Mouse (Mus musculus): ENCODE data around the gene Itih4. TPM values are rescaled to one million over a fixed set of nuclear protein-coding genes. Genes with fewer than 3 reads are reported as not detected.

Gene Itih4
- polyA plus RNA-seq, 1 experiment from 2014 or later, result not detected

GRCm38 (mm10) chr14:30911141-30911540 lies 24.9 kb downstream of the Itih4 start:
- ATAC-seq (replicated peaks; ENCODE audit: insufficient number of reproducible peaks, low FRiP score, low TSS enrichment), result no peak
- Histone ChIP-seq H3K36me3 (ENCODE audit: control insufficient read depth, insufficient read depth, low read length) (no peaks in the 10 kb centered on the region), H3K4me2 (no peak overlapping the region), H3K27ac (ENCODE audit: low read depth, low read length) (no peak overlapping the region), H3K27me3 (ENCODE audit: control insufficient read depth, insufficient read depth, low read length) (no peaks in the 10 kb centered on the region), H3K9me3 (replicated peaks; ENCODE audit: control insufficient read depth, low read length) (no peaks in the 10 kb centered on the region), H3K4me3 (ENCODE audit: low read depth, low read length) (no peak overlapping the region), H3K4me1 (ENCODE audit: control insufficient read depth, insufficient read depth, low read length) (no peaks in the 10 kb centered on the region; the same call in 1 of the 2 replicates), H3K9ac (ENCODE audit: low read depth, low read length) (no peak overlapping the region)
- WGBS (ENCODE audit: insufficient replicate concordance), result 83% methylated on average over 8 of the region's 8 CpGs

DNA sequence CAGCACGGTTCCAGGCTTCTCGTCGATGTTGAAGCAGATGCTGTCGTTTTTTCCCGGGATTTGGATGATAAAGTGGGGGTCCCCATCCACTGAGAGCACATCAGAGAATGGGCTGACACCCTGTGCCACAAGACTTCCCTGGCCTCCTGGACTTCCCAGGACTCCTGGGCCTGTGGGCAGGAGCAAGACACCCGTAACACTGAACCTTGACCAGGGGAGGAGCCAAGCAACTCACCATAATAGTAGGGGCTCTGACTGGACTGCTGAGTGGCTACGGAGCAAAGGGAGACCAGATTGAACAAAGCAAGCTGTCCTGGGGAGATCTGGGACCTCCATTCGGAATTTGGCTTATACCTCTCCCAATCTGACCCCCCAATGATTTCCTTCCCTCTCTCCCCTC lies 26.4 kb downstream of the Itih4 start:
- no peaks in the 10 kb centered on the region for H3K9me3 ChIP-seq (replicated peaks; ENCODE audit: control insufficient read depth, low read length)
- H3K4me3 ChIP-seq (ENCODE audit: low read depth, low read length), result no peak overlapping the region
- no peaks in the 10 kb centered on the region for H3K27me3 ChIP-seq (ENCODE audit: control insufficient read depth, insufficient read depth, low read length)
- no peak for ATAC-seq (replicated peaks; ENCODE audit: insufficient number of reproducible peaks, low FRiP score, low TSS enrichment)
- H3K36me3 ChIP-seq (ENCODE audit: control insufficient read depth, insufficient read depth, low read length), result no peaks in the 10 kb centered on the region
- no peak overlapping the region for H3K9ac ChIP-seq (ENCODE audit: low read depth, low read length)
- no peak overlapping the region for H3K27ac ChIP-seq (ENCODE audit: low read depth, low read length)
- 76% methylated on average over 8 of the region's 8 CpGs for WGBS (ENCODE audit: insufficient replicate concordance)
- no peaks in the 10 kb centered on the region; the same call in 1 of the 2 replicates for H3K4me1 ChIP-seq (ENCODE audit: control insufficient read depth, insufficient read depth, low read length)
- H3K4me2 ChIP-seq, result no peak overlapping the region

DNA sequence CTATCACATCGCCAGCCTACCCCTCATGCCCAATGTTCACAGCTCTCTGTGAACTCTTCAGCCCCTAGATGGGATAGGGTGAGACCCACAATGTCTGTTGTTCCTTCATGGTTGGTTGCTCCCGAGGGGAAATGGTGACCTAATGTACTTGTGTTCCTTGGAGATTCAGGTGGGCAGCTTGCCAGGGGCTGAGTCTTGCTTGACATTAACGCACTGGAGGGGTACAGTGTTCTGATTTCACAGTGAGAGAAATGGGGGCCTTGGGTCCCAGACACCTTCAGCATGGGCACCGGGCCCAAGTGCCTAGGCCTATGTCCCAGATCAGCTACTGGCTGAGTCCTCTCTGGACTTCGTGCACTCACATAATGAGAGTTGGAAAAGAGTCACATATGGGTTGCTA lies 27.1 kb downstream of the Itih4 start:
- H3K9me3 ChIP-seq (replicated peaks; ENCODE audit: control insufficient read depth, low read length), result no peaks in the 10 kb centered on the region
- no peak for ATAC-seq (replicated peaks; ENCODE audit: insufficient number of reproducible peaks, low FRiP score, low TSS enrichment)
- H3K4me3 ChIP-seq (ENCODE audit: low read depth, low read length), result no peak overlapping the region
- no peaks in the 10 kb centered on the region for H3K27me3 ChIP-seq (ENCODE audit: control insufficient read depth, insufficient read depth, low read length)
- 84% methylated on average over 5 of the region's 5 CpGs for WGBS (ENCODE audit: insufficient replicate concordance)
- no peaks in the 10 kb centered on the region; the same call in 1 of the 2 replicates for H3K4me1 ChIP-seq (ENCODE audit: control insufficient read depth, insufficient read depth, low read length)
- H3K4me2 ChIP-seq, result no peak overlapping the region
- H3K9ac ChIP-seq (ENCODE audit: low read depth, low read length), result no peak overlapping the region
- no peak overlapping the region for H3K27ac ChIP-seq (ENCODE audit: low read depth, low read length)
- H3K36me3 ChIP-seq (ENCODE audit: control insufficient read depth, insufficient read depth, low read length), result no peaks in the 10 kb centered on the region

- 89% methylated on average over 1 of the region's 1 CpGs for WGBS (ENCODE audit: insufficient replicate concordance)
- ATAC-seq (replicated peaks; ENCODE audit: insufficient number of reproducible peaks, low FRiP score, low TSS enrichment), result no peak
- Histone ChIP-seq H3K36me3 (ENCODE audit: control insufficient read depth, insufficient read depth, low read length) (no peaks in the 10 kb centered on the region), H3K9ac (ENCODE audit: low read depth, low read length) (no peak overlapping the region), H3K4me2 (no peak overlapping the region), H3K9me3 (replicated peaks; ENCODE audit: control insufficient read depth, low read length) (no peaks in the 10 kb centered on the region), H3K4me3 (ENCODE audit: low read depth, low read length) (no peak overlapping the region), H3K27ac (ENCODE audit: low read depth, low read length) (no peak overlapping the region), H3K4me1 (ENCODE audit: control insufficient read depth, insufficient read depth, low read length) (no peaks in the 10 kb centered on the region; the same call in 1 of the 2 replicates), H3K27me3 (ENCODE audit: control insufficient read depth, insufficient read depth, low read length) (no peaks in the 10 kb centered on the region)
Measured at GRCm38 (mm10) chr14:30916516-30916915, 30.2 kb downstream of the Itih4 start.

DNA sequence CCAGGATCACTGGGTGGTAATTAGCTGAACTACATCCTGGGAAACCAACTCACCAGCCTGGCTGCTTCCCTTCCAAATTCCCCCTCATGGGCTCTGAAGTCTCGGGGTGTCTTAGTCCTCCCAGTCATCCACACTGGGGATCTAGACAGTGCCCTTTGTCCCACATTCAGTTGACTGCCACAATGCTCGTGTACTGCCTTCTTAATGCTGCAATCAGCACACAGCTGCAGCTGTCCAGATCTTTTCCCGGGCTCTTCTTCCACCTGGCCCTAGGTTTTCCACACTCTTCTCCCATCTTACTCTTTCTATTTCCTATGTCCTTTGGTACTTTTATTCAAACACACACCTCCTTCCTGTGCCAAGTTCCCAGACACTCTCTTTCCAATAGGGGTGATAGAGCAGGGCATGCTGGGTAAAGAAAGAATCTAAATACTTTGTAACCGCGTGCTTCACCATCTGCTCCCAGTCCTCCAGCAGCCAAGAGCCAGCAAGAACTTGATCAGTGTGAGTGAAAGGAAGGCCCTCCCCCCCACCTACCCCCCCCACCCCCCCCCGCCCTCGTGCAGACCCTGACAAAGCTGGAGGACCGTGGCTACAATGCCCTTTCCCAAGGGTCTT lies 35.9 kb downstream of the Itih4 start:
- Histone ChIP-seq H3K4me1 (ENCODE audit: control insufficient read depth, insufficient read depth, low read length) (no peaks in the 10 kb centered on the region), H3K4me2 (no peak overlapping the region), H3K9me3 (replicated peaks; ENCODE audit: control insufficient read depth, low read length) (no peaks in the 10 kb centered on the region), H3K36me3 (ENCODE audit: control insufficient read depth, insufficient read depth, low read length) (no peaks in the 10 kb centered on the region), H3K4me3 (ENCODE audit: low read depth, low read length) (no peak overlapping the region), H3K9ac (ENCODE audit: low read depth, low read length) (no peak overlapping the region), H3K27me3 (ENCODE audit: control insufficient read depth, insufficient read depth, low read length) (no peaks in the 10 kb centered on the region), H3K27ac (ENCODE audit: low read depth, low read length) (no peak overlapping the region)
- no peak for ATAC-seq (replicated peaks; ENCODE audit: insufficient number of reproducible peaks, low FRiP score, low TSS enrichment)
- WGBS (ENCODE audit: insufficient replicate concordance), result 70% methylated on average over 8 of the region's 8 CpGs

- Histone ChIP-seq H3K9ac (ENCODE audit: low read depth, low read length) (no peak within 1 kb of the TSS), H3K36me3 (ENCODE audit: control insufficient read depth, insufficient read depth, low read length) (no peaks in the 10 kb centered on the region), H3K27ac (ENCODE audit: low read depth, low read length) (no peak within 1 kb of the TSS), H3K9me3 (replicated peaks; ENCODE audit: control insufficient read depth, low read length) (no peaks in the 10 kb centered on the region), H3K4me1 (ENCODE audit: control insufficient read depth, insufficient read depth, low read length) (no peaks in the 10 kb centered on the region), H3K4me3 (ENCODE audit: low read depth, low read length) (no peak within 1 kb of the TSS), H3K4me2 (no peak within 1 kb of the TSS), H3K27me3 (ENCODE audit: control insufficient read depth, insufficient read depth, low read length) (no peaks in the 10 kb centered on the region)
- 41% methylated on average over 6 of the region's 6 CpGs for WGBS (ENCODE audit: insufficient replicate concordance)
- ATAC-seq (replicated peaks; ENCODE audit: insufficient number of reproducible peaks, low FRiP score, low TSS enrichment), result no peak
Measured at GRCm38 (mm10) chr14:30923375-30924105, 37.3 kb downstream of the Itih4 start, which contains the start of gene Itih3. Itih3 (minus strand) TSS chr14:30923760.

DNA sequence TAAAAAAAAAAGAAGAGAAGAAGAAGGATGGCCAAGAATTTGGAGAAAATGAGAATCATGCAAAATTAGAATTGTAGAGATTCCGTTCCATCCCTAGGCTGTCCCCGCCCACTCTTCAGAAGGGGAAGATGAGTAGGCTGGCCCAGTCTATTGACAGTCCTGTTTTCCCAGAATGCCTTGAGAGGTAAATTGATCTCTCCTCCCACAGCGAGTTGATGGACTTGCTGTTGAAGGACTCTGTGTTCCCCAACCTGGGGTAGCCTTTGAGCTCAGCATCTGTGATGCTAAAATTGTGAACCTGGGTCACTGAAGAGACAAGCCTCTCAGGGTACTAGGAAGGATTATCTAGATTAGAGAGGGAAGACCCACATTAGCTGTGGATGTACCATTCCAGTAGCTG lies 39.2 kb downstream of the Itih4 start:
- Histone ChIP-seq H3K27ac (ENCODE audit: low read depth, low read length) (no peak overlapping the region), H3K36me3 (ENCODE audit: control insufficient read depth, insufficient read depth, low read length) (no peaks in the 10 kb centered on the region), H3K27me3 (ENCODE audit: control insufficient read depth, insufficient read depth, low read length) (no peaks in the 10 kb centered on the region), H3K9me3 (replicated peaks; ENCODE audit: control insufficient read depth, low read length) (no peaks in the 10 kb centered on the region), H3K4me3 (ENCODE audit: low read depth, low read length) (no peak overlapping the region), H3K9ac (ENCODE audit: low read depth, low read length) (no peak overlapping the region), H3K4me1 (ENCODE audit: control insufficient read depth, insufficient read depth, low read length) (no peaks in the 10 kb centered on the region), H3K4me2 (no peak overlapping the region)
- no peak for ATAC-seq (replicated peaks; ENCODE audit: insufficient number of reproducible peaks, low FRiP score, low TSS enrichment)
- 80% methylated on average over 3 of the region's 3 CpGs for WGBS (ENCODE audit: insufficient replicate concordance)

DNA sequence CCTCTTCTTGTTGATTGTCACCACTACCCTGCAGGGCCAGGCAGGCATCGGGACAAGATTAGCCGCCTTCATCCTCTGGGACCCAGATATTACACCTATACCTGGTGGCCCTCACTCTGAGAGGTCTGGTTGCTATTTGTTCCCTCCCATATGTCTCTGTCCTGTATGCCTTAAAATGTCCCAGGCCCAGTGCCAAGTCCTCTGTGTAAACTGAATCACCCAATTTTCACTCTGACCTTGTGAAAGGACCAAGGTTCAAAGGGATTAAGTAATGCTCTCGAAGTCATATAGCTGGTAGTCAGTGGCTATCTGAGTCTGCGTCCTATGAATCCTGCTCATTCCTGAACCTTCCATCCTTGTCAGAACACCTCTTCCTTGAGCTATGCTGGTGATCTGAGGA lies 44.1 kb downstream of the Itih4 start:
- no peaks in the 10 kb centered on the region for H3K36me3 ChIP-seq (ENCODE audit: control insufficient read depth, insufficient read depth, low read length)
- no peak overlapping the region for H3K4me2 ChIP-seq
- no peak for ATAC-seq (replicated peaks; ENCODE audit: insufficient number of reproducible peaks, low FRiP score, low TSS enrichment)
- no peaks in the 10 kb centered on the region for H3K9me3 ChIP-seq (replicated peaks; ENCODE audit: control insufficient read depth, low read length)
- H3K4me1 ChIP-seq (ENCODE audit: control insufficient read depth, insufficient read depth, low read length), result no peaks in the 10 kb centered on the region
- no peak overlapping the region for H3K9ac ChIP-seq (ENCODE audit: low read depth, low read length)
- H3K4me3 ChIP-seq (ENCODE audit: low read depth, low read length), result no peak overlapping the region
- H3K27me3 ChIP-seq (ENCODE audit: control insufficient read depth, insufficient read depth, low read length), result no peaks in the 10 kb centered on the region
- 75% methylated on average over 4 of the region's 4 CpGs for WGBS (ENCODE audit: insufficient replicate concordance)
- H3K27ac ChIP-seq (ENCODE audit: low read depth, low read length), result no peak overlapping the region

DNA sequence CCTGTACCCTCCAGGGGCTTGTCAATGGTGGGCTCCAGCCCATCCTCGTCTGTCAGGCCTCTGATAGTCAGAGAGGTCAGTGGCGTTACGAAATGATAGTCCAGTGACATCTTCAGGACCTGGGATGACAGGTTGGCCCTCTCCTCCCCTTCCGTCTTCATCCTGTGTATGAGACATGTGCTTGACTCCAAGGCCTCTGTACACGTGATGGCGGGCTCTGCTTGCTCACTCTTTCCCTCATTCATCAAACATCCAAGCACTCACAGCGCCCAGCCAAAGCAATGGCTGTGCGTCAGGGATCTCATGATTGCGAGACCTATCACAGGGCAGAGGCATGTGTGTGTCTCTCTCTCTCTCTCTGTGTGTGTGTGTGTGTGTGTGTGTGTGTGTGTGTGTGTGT lies 47.1 kb downstream of the Itih4 start:
- no peaks in the 10 kb centered on the region for H3K36me3 ChIP-seq (ENCODE audit: control insufficient read depth, insufficient read depth, low read length)
- ATAC-seq (replicated peaks; ENCODE audit: insufficient number of reproducible peaks, low FRiP score, low TSS enrichment), result no peak
- 79% methylated on average over 9 of the region's 9 CpGs for WGBS (ENCODE audit: insufficient replicate concordance)
- no peak overlapping the region for H3K4me3 ChIP-seq (ENCODE audit: low read depth, low read length)
- H3K9me3 ChIP-seq (replicated peaks; ENCODE audit: control insufficient read depth, low read length), result no peaks in the 10 kb centered on the region
- no peaks in the 10 kb centered on the region for H3K4me1 ChIP-seq (ENCODE audit: control insufficient read depth, insufficient read depth, low read length)
- no peak overlapping the region for H3K4me2 ChIP-seq
- no peaks in the 10 kb centered on the region for H3K27me3 ChIP-seq (ENCODE audit: control insufficient read depth, insufficient read depth, low read length)
- no peak overlapping the region for H3K9ac ChIP-seq (ENCODE audit: low read depth, low read length)
- H3K27ac ChIP-seq (ENCODE audit: low read depth, low read length), result no peak overlapping the region

All from heart, embryonic 11.5 days (tissue).